Mouse (Mus musculus) heart, postnatal 10 days (tissue): ENCODE data around the gene Zfp979. TPM values are rescaled to one million over a fixed set of nuclear protein-coding genes. Genes with fewer than 3 reads are reported as not detected.
"Not testable (repeated sequence)": the region's sequence is repeated elsewhere in the genome, so short reads cannot be mapped to it uniquely, and the experiment has no call there.

Source experiments
- DNase-seq, 2 experiments: peaks; one replicate each; pipeline ENCODE4 v3.0.0; 2021
- intact Hi-C: fragments of 180-260 bp; cut with DNase I; formaldehyde crosslinking; loops from one replicate; pipeline ENCODE4 v1.15.1; 2025
- total RNA-seq, 2 experiments: library from RNA; stranded (reverse); gene quantifications; 2 replicates each; pipeline ENCODE4 v1.2.3; 2021

The Zfp979 gene
- 1 to 10 TPM; 3.2 to 4.4 TPM for total RNA-seq

- DNase-seq, intact Hi-C loops: not testable (repeated sequence)
These were observed at the start of gene Zfp979 for GRCm38 (mm10) chr4:147642413-147642812. Gene Zfp979 (minus strand): TSS chr4:147642513.

- DNase-seq, intact Hi-C loops: not testable (repeated sequence)
These were observed 12.9 kb upstream of the Zfp979 start for GRCm38 (mm10) chr4:147655245-147655644.

DNA sequence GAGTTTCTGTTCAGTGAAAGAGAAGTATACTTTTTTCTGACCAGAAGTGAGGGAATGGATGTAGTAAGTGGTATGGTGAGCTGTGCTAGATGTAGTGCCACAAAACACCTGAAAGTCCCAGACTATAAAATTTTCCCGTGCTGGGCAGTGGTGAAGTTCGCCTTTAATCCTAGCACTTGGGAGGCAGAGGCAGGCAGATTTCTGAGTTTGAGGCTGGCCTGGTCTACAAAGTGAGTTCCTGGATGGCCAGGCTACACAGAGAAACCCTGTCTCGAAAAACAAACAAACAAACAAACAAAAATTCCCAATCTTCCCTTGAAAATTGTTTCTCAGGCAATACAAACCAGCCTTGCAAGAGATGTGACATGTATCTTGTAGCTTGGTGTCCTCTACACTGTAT, 5.1 kb upstream of the Zfp979 start:
- intact Hi-C loops, DNase-seq: not testable (repeated sequence)

GRCm38 (mm10) chr4:147641932-147642331, 381 bp downstream of the Zfp979 start:
- intact Hi-C loops, DNase-seq: not testable (repeated sequence)

GRCm38 (mm10) chr4:147633818-147634262, 8.5 kb downstream of the Zfp979 start:
- intact Hi-C loops, DNase-seq: not testable (repeated sequence)

DNA sequence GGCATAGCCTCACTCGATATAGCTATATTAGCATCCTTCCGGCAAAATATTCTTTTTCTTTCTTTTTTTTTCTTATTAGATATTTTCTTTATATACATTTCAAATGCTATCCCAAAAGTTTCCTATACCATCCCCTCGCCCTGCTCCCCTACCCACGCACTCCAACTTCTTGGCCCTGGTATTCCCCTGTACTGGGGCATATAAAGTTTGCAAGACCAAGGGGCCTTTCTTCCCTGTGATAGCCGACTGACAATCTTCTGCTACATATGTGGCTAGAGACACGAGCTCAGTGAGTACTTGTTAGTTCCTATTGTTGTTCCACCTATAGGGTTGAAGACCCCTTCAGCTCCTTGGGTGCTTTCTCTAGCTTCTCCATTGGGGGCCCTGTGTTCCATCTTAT, 35.8 kb downstream of the Zfp979 start:
- intact Hi-C loops, DNase-seq: not testable (repeated sequence)

DNA sequence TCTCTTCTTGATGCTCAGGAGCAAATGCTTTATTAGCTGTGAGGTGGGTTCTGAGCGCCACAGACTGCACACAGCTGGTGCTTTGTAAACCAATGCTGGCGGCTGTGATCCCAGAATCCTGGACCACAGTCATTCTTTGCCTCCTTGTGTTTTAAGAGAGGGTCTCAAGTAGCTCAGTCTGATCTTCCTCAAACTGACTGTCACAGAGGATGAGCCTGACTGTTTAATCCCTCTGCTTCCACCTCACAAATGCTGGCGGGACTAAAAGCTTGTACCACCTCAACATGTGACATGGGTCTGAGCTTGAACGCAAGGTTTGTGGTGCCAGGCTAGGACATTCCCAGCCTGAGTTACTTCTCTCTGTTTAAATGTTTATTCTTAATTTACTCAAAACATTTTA, 36.8 kb downstream of the Zfp979 start:
- intact Hi-C loops = no loop called here
- no peak for DNase-seq

- intact Hi-C loops = no loop called here
- no peak for DNase-seq
These were observed 38.5 kb downstream of the Zfp979 start for GRCm38 (mm10) chr4:147603806-147604205.

DNA sequence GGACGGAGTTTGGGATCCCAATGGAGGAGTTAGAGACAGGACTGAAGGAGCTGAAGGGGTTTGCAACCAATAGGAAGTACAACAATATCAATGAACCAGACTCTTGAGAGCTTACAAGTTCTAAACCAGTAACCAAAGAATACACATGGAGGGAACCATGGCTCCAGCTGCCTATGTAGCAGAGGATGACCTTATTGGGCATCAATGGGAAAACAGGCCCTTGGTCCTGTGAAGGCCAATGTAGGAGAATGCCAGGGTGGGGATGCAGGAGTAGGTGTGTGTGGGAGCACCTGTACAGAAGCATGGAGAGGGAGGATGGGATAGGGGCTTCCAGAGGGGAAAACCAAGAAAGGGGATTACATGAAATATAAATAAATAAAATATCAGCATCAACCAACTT, 40.4 kb downstream of the Zfp979 start:
- intact Hi-C loops = no loop called here
- DNase-seq = no peak

DNA sequence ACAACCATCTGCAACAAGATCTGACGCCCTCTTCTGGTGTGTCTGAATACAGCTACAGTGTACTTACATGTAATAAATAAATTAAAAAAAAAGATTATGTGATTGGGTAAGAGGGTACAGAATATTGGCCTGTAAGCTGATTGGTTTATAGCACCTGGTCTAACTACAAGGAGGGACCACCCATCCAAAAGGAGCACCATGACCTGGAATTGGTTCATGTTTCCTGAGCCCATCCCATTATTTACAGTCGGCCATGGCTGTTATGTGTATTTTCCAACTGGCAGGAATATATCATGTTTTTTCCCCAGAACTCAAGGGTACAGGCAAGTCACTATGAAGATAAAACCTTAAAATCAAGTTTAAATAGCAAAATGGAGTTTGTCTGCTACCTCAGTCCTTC, 43.5 kb downstream of the Zfp979 start:
- intact Hi-C loops = loop anchor here (5.0 kb wide), 1 partner anchor 672 kb away; no protein-coding TSS in a partner anchor
- no peak for DNase-seq

DNA sequence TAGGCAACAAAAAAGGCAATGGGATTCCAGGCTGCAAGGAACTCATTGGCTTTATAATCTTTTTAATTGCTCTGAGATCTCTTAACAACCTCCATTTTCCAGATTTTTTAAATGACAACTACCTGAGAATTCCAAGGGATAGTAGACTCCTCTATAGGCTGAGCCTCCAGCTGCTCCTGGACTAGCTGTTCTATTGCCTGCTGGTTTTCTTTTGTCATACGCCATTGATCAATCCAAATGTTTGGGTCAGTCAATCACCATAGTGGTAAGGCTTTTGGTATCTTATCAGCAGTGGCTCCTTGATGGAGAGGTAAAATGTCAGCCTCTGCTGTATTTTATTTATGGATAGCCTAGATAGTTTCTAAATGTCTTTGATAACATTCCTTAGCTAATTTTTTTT, 44.6 kb downstream of the Zfp979 start:
- DNase-seq = no peak
- intact Hi-C loops = loop anchor here (5.0 kb wide), 1 partner anchor 670 kb away; no protein-coding TSS in a partner anchor

DNA sequence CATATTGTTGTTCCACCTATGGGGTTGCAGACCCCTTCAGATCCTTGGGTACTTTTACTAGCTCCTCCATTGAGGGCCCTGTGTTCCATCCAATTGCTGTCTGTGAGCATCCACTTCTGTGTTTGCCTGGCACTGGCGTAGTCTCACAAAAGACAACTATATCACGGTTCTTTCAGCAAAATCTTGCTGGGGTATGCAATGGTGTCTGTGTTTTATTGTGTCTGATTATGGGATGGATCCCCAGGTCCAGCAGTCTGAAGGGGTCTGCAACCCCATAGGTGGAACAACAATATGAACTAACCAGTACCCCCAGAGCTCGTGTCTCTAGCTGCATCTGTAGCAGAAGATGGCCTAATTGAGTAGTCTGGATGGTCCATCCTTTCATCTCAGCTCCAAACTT, 47.7 kb downstream of the Zfp979 start:
- intact Hi-C loops = loop anchor here (5.0 kb wide), 1 partner anchor 667 kb away; no protein-coding TSS in a partner anchor
- DNase-seq = not testable (repeated sequence)

- no peak for DNase-seq
- intact Hi-C loops = loop anchor here (5.0 kb wide), 1 partner anchor 69 kb away; no protein-coding TSS in a partner anchor
These were observed 55.5 kb downstream of the Zfp979 start for GRCm38 (mm10) chr4:147586511-147587473.

DNA sequence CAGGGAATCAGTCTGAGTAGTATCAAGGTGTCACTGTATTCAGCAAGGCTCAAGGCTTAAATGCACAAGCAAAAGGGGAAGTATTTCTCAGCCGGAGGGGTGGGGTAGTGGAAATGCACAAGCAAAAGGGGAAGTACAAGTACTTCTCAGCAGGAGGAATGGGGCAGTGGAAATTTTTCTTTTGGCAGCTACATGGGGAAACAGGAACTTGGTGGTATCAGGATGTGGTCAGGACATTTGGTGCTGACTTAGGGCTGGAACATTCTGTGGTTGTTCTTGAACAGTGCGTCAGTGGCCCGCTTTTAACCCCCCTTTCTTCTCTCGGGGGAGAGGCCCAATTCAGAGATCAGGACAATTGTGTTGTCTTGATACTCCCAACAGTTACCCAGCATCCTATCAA, 62.9 kb downstream of the Zfp979 start:
- intact Hi-C loops, DNase-seq: not testable (repeated sequence)

- intact Hi-C loops, DNase-seq: not testable (repeated sequence)
These were observed 71.2 kb downstream of the Zfp979 start for GRCm38 (mm10) chr4:147571156-147571555.

- intact Hi-C loops = no loop called here
- no peak for DNase-seq
These were observed 76.7 kb downstream of the Zfp979 start for GRCm38 (mm10) chr4:147565426-147566220.

Other genes with a start within 250 kb of the Zfp979 start
- 1 to 10 TPM; 8.4 to 9.3 TPM for gene Zfp982, start 150.1 kb downstream of the Zfp979 start, total RNA-seq
- under 1 TPM; 0.34 to 0.47 TPM for gene Gm16503, start 102.3 kb downstream of the Zfp979 start, total RNA-seq
- gene Zfp985, start 89.2 kb downstream of the Zfp979 start, total RNA-seq = under 1 TPM; 0.14 to 0.62 TPM
- not detected for gene Zfp534, start 60.0 kb upstream of the Zfp979 start, total RNA-seq
- 1 to 10 TPM; 3.4 to 5.2 TPM for gene Zfp984, start 167.3 kb upstream of the Zfp979 start, total RNA-seq
- gene Zfp933, start 205.9 kb upstream of the Zfp979 start, total RNA-seq = 10 to 100 TPM; 11.2 to 12.4 TPM
- 10 to 100 TPM in 1 of 2 experiments, 1 to 10 TPM in 1; 8.8 to 12.4 TPM for gene Miip, start 226.3 kb upstream of the Zfp979 start, total RNA-seq
- gene Fv1, start 226.5 kb upstream of the Zfp979 start, total RNA-seq = 10 to 100 TPM; 11.2 to 14.3 TPM